Mouse (Mus musculus) cerebellum, adult 2 months (tissue): ENCODE results near the gene Mmgt2.

ENCODE experiments used
- CTCF ChIP-seq: fragments of 200-500 bp; IDR thresholded peaks from 2 replicates; pipeline ENCODE4 v1.5.1; 2011; ENCODE audit warnings: low read depth, mild to moderate bottlenecking, control low read depth, low read length, moderate library complexity, borderline replicate concordance; ENCODE audit not compliant: insufficient read depth
- POLR2A ChIP-seq: fragments of 200-500 bp; IDR thresholded peaks from 2 replicates; pipeline ENCODE4 v1.6.1; 2011; ENCODE audit warnings: low read length, control low read depth, borderline replicate concordance; ENCODE audit not compliant: insufficient read depth

DNA sequence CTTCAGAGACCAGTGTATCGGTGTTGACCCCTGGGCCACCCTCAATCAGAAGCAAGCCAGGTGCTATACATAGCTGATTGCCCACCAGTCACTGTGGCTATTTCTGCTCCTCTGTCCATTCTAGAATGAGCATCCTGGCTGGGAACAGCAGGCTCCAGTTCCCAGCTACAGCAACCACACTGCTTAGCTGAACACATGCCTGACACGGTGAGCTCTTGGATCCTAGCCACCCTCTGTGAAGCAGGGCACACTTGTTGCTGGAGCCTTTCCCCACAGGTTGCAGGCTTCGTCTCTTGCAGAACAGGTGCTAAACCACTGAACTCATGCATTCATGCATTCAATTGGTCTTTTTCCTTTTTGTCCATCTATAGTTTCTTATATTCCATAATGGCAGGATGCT is 8.1 kb upstream of the Mmgt2 start:
- TF ChIP-seq POLR2A (no peak), CTCF (no peak)
